Mouse (Mus musculus): ENCODE measurements around the gene Cmtm4. TPM values are rescaled to one million over a fixed set of nuclear protein-coding genes. Genes with fewer than 3 reads are reported as not detected.

Gene Cmtm4
- total and polyA plus RNA-seq, 3 experiments, result 6.5 to 31.1 (median 12.0) TPM

DNA sequence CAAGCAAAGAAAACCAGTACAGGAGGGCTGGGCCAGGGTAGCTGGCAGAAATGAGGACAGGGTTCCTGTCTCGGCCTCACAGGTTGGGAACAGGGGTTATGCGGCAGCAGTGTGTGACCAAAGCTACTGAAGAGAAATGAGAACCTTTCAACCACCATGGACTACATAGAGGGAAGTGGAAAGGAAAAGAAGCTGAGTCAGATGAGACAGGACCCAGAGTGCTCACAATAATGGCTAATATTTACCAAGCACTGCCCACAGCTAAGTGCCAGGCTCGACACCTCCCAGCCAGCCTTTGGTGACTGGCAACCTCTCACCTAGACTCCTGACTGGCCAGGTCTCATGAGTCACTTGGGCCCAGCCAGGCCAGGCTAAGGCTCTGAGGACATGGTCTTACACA lies 11.6 kb downstream of the Cmtm4 start:
- Histone ChIP-seq H3K9ac (ENCODE audit: control insufficient read depth, low read depth, low read length, poor library complexity, severe bottlenecking) (no peak overlapping the region), H3K79me2 (ENCODE audit: control insufficient read depth, insufficient read depth, low read length, poor library complexity) (peaks cover 12% of the 10 kb centered on the region; the same call in 1 of the 2 replicates), H3K36me3 (ENCODE audit: control insufficient read depth in 1 of 2, insufficient read depth in 2 of 2, low read length in 2 of 2) (no peaks in the 10 kb centered on the region; a peak in 2 of 4 replicates), H3K4me1 (ENCODE audit: control insufficient read depth in 1 of 2, insufficient read depth in 2 of 2, low read length in 2 of 2) (peaks cover 4% of the 10 kb centered on the region in 2 experiments; a peak in 3 of 4 replicates), H3K4me3 (ENCODE audit: control insufficient read depth in 1 of 2, insufficient read depth in 1 of 2, low read depth in 2 of 2, low read length in 2 of 2) (no peak overlapping the region), H3K27ac (ENCODE audit: control insufficient read depth, low read depth, low read length) (no peak overlapping the region), H3K9me3 (replicated peaks; ENCODE audit: insufficient read depth, low read length) (no peaks in the 10 kb centered on the region), H3K27me3 (ENCODE audit: control insufficient read depth in 1 of 2, insufficient read depth in 2 of 2, low read length in 2 of 2) (no peaks in the 10 kb centered on the region)
- TF ChIP-seq GABPA (IDR thresholded peaks at IDR 0.05; ENCODE audit: low read depth, low read length) (no peak), TAL1 (IDR thresholded peaks at IDR 0.05; ENCODE audit: low read length) (no peak), MYC (IDR thresholded peaks at IDR 0.05; ENCODE audit: low read depth, low read length) (no peak)
- no peak for DNase-seq (ENCODE audit: low read depth, low spot score)

- peaks cover 12% of the 10 kb centered on the region; the same call in 1 of the 2 replicates for H3K79me2 ChIP-seq (ENCODE audit: control insufficient read depth, insufficient read depth, low read length, poor library complexity)
- TF ChIP-seq NRF1 (IDR thresholded peaks at IDR 0.05; ENCODE audit: insufficient read depth, low read depth, low read length, poor library complexity, severe bottlenecking), result no peak
- TF ChIP-seq KAT2A (conservative IDR thresholded peaks at IDR 0.05; ENCODE audit: low read depth, low read length), result no peak
- no peak for TF ChIP-seq ZNF384 (IDR thresholded peaks at IDR 0.05; ENCODE audit: low read depth, low read length)
- TF ChIP-seq POLR2AphosphoS5 (IDR thresholded peaks at IDR 0.05; ENCODE audit: borderline replicate concordance, low read depth, low read length), result no peak
- TF ChIP-seq TCF12 (IDR thresholded peaks at IDR 0.05; ENCODE audit: low read depth, low read length), result no peak
- TF ChIP-seq MYC (IDR thresholded peaks at IDR 0.05; ENCODE audit: low read depth, low read length), result no peak
- no peaks in the 10 kb centered on the region; a peak in 2 of 4 replicates for H3K36me3 ChIP-seq (ENCODE audit: control insufficient read depth in 1 of 2, insufficient read depth in 2 of 2, low read length in 2 of 2)
- no peak overlapping the region for H3K4me3 ChIP-seq (ENCODE audit: control insufficient read depth in 1 of 2, insufficient read depth in 1 of 2, low read depth in 2 of 2, low read length in 2 of 2)
- H3K27ac ChIP-seq (ENCODE audit: control insufficient read depth, low read depth, low read length), result no peak overlapping the region
- no peaks in the 10 kb centered on the region for H3K27me3 ChIP-seq (ENCODE audit: control insufficient read depth in 1 of 2, insufficient read depth in 2 of 2, low read length in 2 of 2)
- H3K9ac ChIP-seq (ENCODE audit: control insufficient read depth, low read depth, low read length, poor library complexity, severe bottlenecking), result no peak overlapping the region
- no peak for DNase-seq (ENCODE audit: low read depth, low spot score)
- H3K4me1 ChIP-seq (ENCODE audit: control insufficient read depth in 1 of 2, insufficient read depth in 2 of 2, low read length in 2 of 2), result peaks cover 4% of the 10 kb centered on the region in 2 experiments; a peak in 3 of 4 replicates
- H3K9me3 ChIP-seq (replicated peaks; ENCODE audit: insufficient read depth, low read length), result no peaks in the 10 kb centered on the region
These were observed 12.3 kb downstream of the Cmtm4 start for GRCm38 (mm10) chr8:104383296-104383695.

DNA sequence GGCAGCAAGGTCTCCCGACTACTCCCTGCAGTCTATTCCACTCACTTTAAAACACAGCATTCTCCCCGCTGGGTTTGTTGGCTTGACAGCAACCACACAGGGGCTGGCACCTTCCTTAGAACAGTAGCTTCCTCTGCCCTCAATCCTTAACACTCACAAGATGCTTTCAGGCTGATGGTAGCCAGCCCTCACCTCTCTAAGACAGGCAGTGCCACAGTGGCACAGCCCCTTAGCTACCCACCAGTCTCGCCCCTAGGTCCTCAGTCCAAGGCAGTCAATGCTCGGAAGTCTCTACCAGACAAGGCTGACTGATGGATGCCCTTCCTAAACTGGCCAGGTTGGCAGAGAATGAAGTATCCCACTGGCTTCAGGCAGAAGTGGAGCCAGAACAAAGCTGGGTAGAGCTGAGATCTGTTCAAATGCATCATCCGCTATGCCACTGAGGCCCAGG lies 14.6 kb downstream of the Cmtm4 start:
- DNase-seq (ENCODE audit: low read depth, low spot score), result no peak
- Histone ChIP-seq H3K4me1 (ENCODE audit: control insufficient read depth in 1 of 2, insufficient read depth in 2 of 2, low read length in 2 of 2) (no peaks in the 10 kb centered on the region), H3K27me3 (ENCODE audit: control insufficient read depth in 1 of 2, insufficient read depth in 2 of 2, low read length in 2 of 2) (no peaks in the 10 kb centered on the region), H3K79me2 (ENCODE audit: control insufficient read depth, insufficient read depth, low read length, poor library complexity) (peaks cover 5% of the 10 kb centered on the region; the same call in 1 of the 2 replicates), H3K9me3 (replicated peaks; ENCODE audit: insufficient read depth, low read length) (no peaks in the 10 kb centered on the region), H3K9ac (ENCODE audit: control insufficient read depth, low read depth, low read length, poor library complexity, severe bottlenecking) (no peak overlapping the region), H3K36me3 (ENCODE audit: control insufficient read depth in 1 of 2, insufficient read depth in 2 of 2, low read length in 2 of 2) (no peaks in the 10 kb centered on the region), H3K4me3 (ENCODE audit: control insufficient read depth in 1 of 2, insufficient read depth in 1 of 2, low read depth in 2 of 2, low read length in 2 of 2) (no peak overlapping the region), H3K27ac (ENCODE audit: control insufficient read depth, low read depth, low read length) (no peak overlapping the region)
- TF ChIP-seq ZMIZ1 (IDR thresholded peaks at IDR 0.05; ENCODE audit: low read depth, low read length) (no peak), ZKSCAN1 (IDR thresholded peaks at IDR 0.05; ENCODE audit: low read depth, low read length) (no peak)
